Comparison of ENCODE assay signal across 8 mouse cellular contexts in the genomic region with DNA sequence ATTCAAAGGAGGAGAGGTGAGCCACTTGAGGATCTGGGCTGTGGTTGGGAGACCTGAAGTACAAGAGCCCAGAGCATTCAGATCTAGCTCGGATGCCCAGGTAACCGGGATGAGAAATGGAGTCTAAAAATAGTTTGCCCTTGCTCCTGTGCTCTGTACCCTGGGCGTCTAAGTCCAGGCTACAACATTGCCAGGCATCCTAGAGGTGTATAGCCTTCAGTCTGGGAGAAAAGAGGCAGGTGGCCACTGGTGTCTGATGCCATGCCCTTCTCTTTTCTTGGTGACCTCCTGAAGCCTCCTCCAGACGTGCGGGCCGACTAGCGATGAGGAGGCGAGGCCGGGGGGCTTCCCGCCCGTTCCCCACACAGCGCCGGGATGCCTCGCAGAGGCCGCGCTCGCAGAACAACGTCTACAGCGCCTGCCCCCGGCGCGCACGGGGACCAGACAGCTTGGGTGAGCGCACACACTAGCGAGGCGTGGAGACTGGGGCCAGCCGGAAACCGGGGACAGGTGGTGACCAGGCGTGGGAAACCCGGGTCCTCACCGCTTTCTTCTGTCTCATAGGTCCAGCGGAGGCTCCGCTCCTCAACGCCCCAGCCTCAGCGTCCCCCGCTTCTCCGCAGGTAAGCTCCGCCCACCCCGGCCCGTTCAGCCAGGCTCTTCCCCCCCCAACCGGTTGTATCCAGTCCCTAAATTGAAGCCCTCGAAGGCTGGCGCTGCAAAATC. TPM values are rescaled to one million over a fixed set of nuclear protein-coding genes. Genes with fewer than 3 reads are reported as not detected.
DNase-seq lines count a peak whose midpoint lies in the region; ATAC-seq and TF ChIP-seq lines count a peak whose summit lies in the region.

No protein-coding gene starts in this region.

- H3K9ac ChIP-seq in limb, embryonic 13.5 days, result peak overlapping the region; percentile 65
- H3K9ac ChIP-seq in midbrain, embryonic 13.5 days (replicated peaks), result peak overlapping the region; percentile 60

- H3K36me3 ChIP-seq in thymus, adult 2 months (ENCODE audit: control insufficient read depth, insufficient read depth, low read length), result no peaks in the 10 kb centered on the region
- H3K36me3 ChIP-seq in limb, embryonic 13.5 days, result no peaks in the 10 kb centered on the region
- H3K36me3 ChIP-seq in midbrain, embryonic 13.5 days, result no peaks in the 10 kb centered on the region

- no peaks in the 10 kb centered on the region; the same call in 1 of the 2 replicates for H3K27me3 ChIP-seq in thymus, adult 2 months (ENCODE audit: control insufficient read depth, insufficient read depth, low read length)
- peaks cover 33% of the 10 kb centered on the region for H3K27me3 ChIP-seq in limb, embryonic 13.5 days
- H3K27me3 ChIP-seq in midbrain, embryonic 13.5 days, result peaks cover 26% of the 10 kb centered on the region

- peaks cover 6% of the 10 kb centered on the region; the same call in 1 of the 2 replicates for H3K4me1 ChIP-seq in thymus, adult 2 months (replicated peaks; ENCODE audit: control insufficient read depth, insufficient read depth, low read length)
- H3K4me1 ChIP-seq in limb, embryonic 13.5 days, result peaks cover 7% of the 10 kb centered on the region; the same call in 1 of the 2 replicates
- peaks cover 6% of the 10 kb centered on the region; the same call in 1 of the 2 replicates for H3K4me1 ChIP-seq in midbrain, embryonic 13.5 days (replicated peaks)

- H3K27ac ChIP-seq in thymus, adult 2 months (ENCODE audit: control insufficient read depth, insufficient read depth, low read length), result no peak overlapping the region
- no peak overlapping the region for H3K27ac ChIP-seq in limb, embryonic 13.5 days
- no peak overlapping the region for H3K27ac ChIP-seq in midbrain, embryonic 13.5 days

- no peaks in the 10 kb centered on the region for H3K9me3 ChIP-seq in limb, embryonic 13.5 days
- no peaks in the 10 kb centered on the region for H3K9me3 ChIP-seq in midbrain, embryonic 13.5 days

- H3K4me2 ChIP-seq in limb, embryonic 13.5 days (replicated peaks), result peak overlapping the region; percentile 90
- H3K4me2 ChIP-seq in midbrain, embryonic 13.5 days (replicated peaks), result peak overlapping the region; percentile 82

- 4% methylated on average over 43 of the region's 43 CpGs for WGBS in thymus, adult 2 months
- WGBS in limb, embryonic 13.5 days, result 3% methylated on average over 43 of the region's 43 CpGs
- 3% methylated on average over 43 of the region's 43 CpGs for WGBS in midbrain, embryonic 13.5 days

- H3K4me3 ChIP-seq in thymus, adult 2 months (ENCODE audit: control insufficient read depth, insufficient read depth, low read length), result peak overlapping the region; percentile 34
- H3K4me3 ChIP-seq in limb, embryonic 13.5 days, result peak overlapping the region; percentile 51
- peak overlapping the region; percentile 49 for H3K4me3 ChIP-seq in midbrain, embryonic 13.5 days (replicated peaks)

- peak; percentile 20 to 51 for ATAC-seq in hematopoietic stem cell, adult 5-6 weeks (replicated peaks in 1 of 2; ENCODE audit: insufficient read depth in 1 of 2, low FRiP score in 2 of 2, low TSS enrichment in 1 of 2, low read depth in 1 of 2, poor library complexity in 2 of 2, severe bottlenecking in 2 of 2)
- ATAC-seq in limb, embryonic 13.5 days (ENCODE audit: low FRiP score, low read depth), result peak; percentile 77
- ATAC-seq in midbrain, embryonic 13.5 days, result peak; percentile 79

- TF ChIP-seq POLR2A in thymus, adult 2 months (IDR thresholded peaks at IDR 0.05; ENCODE audit: control insufficient read depth, extremely low read depth, insufficient read depth, low read length, poor library complexity), result no peak

- peak; percentile 15 for DNase-seq in adrenal gland, adult 2 months
- DNase-seq in adrenal gland, adult 8-10 months, result no peak
- peak; percentile 39 for DNase-seq in thymus, adult 2 months
- no peak for DNase-seq in thymus, adult 18-20 months
- peak; percentile 31 for DNase-seq in testis, postnatal 14 days (ENCODE audit: low spot score)

- TF ChIP-seq CTCF in thymus, adult 2 months (IDR thresholded peaks at IDR 0.05; ENCODE audit: borderline replicate concordance, control insufficient read depth, extremely low read depth, insufficient read depth, low read length, poor library complexity), result no peak

RNA-seq across cellular contexts. Expression of a gene that starts 9.2 kb away (rescaled TPM):
- not detected for total RNA-seq in adrenal gland, adult 2 months (2021)
- not detected in 2 replicates for polyA plus RNA-seq in adrenal gland, adult 2 months (2012; rRNA removed)
- not detected for total RNA-seq in adrenal gland, adult 8-10 months (2022)
- polyA plus RNA-seq in thymus, adult 2 months (2012; rRNA removed), result 0.26 and 0.28 TPM in 2 replicates
- total RNA-seq in hematopoietic stem cell, adult 5-6 weeks (2017), result not detected in 2 replicates
- not detected in 2 replicates for polyA plus RNA-seq in limb, embryonic 13.5 days (2015; fragmentation: Nextera tagmentation; extraction: Ambion mirVana)
- polyA plus RNA-seq in midbrain, embryonic 13.5 days (2015; fragmentation: Nextera tagmentation; extraction: Ambion mirVana), result not detected in 2 replicates

RNA-seq across cellular contexts. Expression of a gene that starts 12.6 kb away (rescaled TPM):
- 1 to 10 TPM in 1 of 2 experiments, not detected in 1; 1.0 TPM for total RNA-seq in adrenal gland, adult 2 months (2021)
- polyA plus RNA-seq in adrenal gland, adult 2 months (2012; rRNA removed), result 0.41 and 1.4 TPM in 2 replicates
- 1 to 10 TPM in 1 of 4 experiments, under 1 TPM in 3; 0.70 to 1.0 (median 0.77) TPM for total RNA-seq in adrenal gland, adult 8-10 months (2022)
- polyA plus RNA-seq in thymus, adult 2 months (2012; rRNA removed), result 9.7 and 15.4 TPM in 2 replicates
- not detected in 2 replicates for total RNA-seq in hematopoietic stem cell, adult 5-6 weeks (2017)
- not detected in 2 replicates for polyA plus RNA-seq in limb, embryonic 13.5 days (2015; fragmentation: Nextera tagmentation; extraction: Ambion mirVana)
- not detected in 2 replicates for polyA plus RNA-seq in midbrain, embryonic 13.5 days (2015; fragmentation: Nextera tagmentation; extraction: Ambion mirVana)

RNA-seq across cellular contexts. Expression of a gene that starts 33.2 kb away (rescaled TPM):
- not detected for total RNA-seq in adrenal gland, adult 2 months (2021)
- not detected in 2 replicates for polyA plus RNA-seq in adrenal gland, adult 2 months (2012; rRNA removed)
- total RNA-seq in adrenal gland, adult 8-10 months (2022), result not detected
- not detected in 2 replicates for polyA plus RNA-seq in thymus, adult 2 months (2012; rRNA removed)
- not detected in 2 replicates for total RNA-seq in hematopoietic stem cell, adult 5-6 weeks (2017)
- not detected in 2 replicates for polyA plus RNA-seq in limb, embryonic 13.5 days (2015; fragmentation: Nextera tagmentation; extraction: Ambion mirVana)
- polyA plus RNA-seq in midbrain, embryonic 13.5 days (2015; fragmentation: Nextera tagmentation; extraction: Ambion mirVana), result not detected in 2 replicates

RNA-seq across cellular contexts. Expression of a gene that starts 51.6 kb away (rescaled TPM):
- 1 to 10 TPM in 1 of 2 experiments, under 1 TPM in 1; 0.14 to 3.2 TPM for total RNA-seq in adrenal gland, adult 2 months (2021)
- 0.07 TPM in 2 replicates for polyA plus RNA-seq in adrenal gland, adult 2 months (2012; rRNA removed)
- under 1 TPM; 0.09 to 0.51 (median 0.35) TPM for total RNA-seq in adrenal gland, adult 8-10 months (2022)
- 3.0 and 4.3 TPM in 2 replicates for polyA plus RNA-seq in thymus, adult 2 months (2012; rRNA removed)
- total RNA-seq in hematopoietic stem cell, adult 5-6 weeks (2017), result not detected in 2 replicates
- not detected in 2 replicates for polyA plus RNA-seq in limb, embryonic 13.5 days (2015; fragmentation: Nextera tagmentation; extraction: Ambion mirVana)
- polyA plus RNA-seq in midbrain, embryonic 13.5 days (2015; fragmentation: Nextera tagmentation; extraction: Ambion mirVana), result not detected in 2 replicates

Comparison
In these comparisons a context has a peak if more than half of its experiments do, and no peak if none do; other contexts are left out.
1. DNase-seq: peak in adrenal gland, adult 2 months (single experiment), thymus, adult 2 months (single experiment) and testis, postnatal 14 days (single experiment); none in adrenal gland, adult 8-10 months (single experiment) and thymus, adult 18-20 months (0 of 2).
2. Peak in every context shown above with its lines, with median percentiles within 50 percentile points of each other: H3K4me3 ChIP-seq and ATAC-seq.